Mouse (Mus musculus) gastrocnemius, postnatal 36 days (tissue): Measurements from ENCODE around the gene Alkbh4. TPM values are rescaled to one million over a fixed set of nuclear protein-coding genes. Genes with fewer than 3 reads are reported as not detected.
"Not testable (repeated sequence)": the region's sequence is repeated elsewhere in the genome, so short reads cannot be mapped to it uniquely, and the experiment has no call there.

Experiments used
- DNase-seq, 2 experiments: peaks; one replicate each; pipeline ENCODE4 v3.0.0; 2022
- intact Hi-C: fragments of 180-260 bp; cut with DNase I; formaldehyde crosslinking; loops from one replicate; pipeline ENCODE4 v1.15.1; 2025
- total RNA-seq, 2 experiments: library from RNA; stranded (reverse); gene quantifications; 2 replicates each; pipeline ENCODE4 v1.2.3; 2021

The Alkbh4 gene
- total RNA-seq, 2 experiments from 2014 or later = 3.8 to 4.1 TPM

- intact Hi-C loops = no loop called here
Observed at GRCm38 (mm10) chr5:136140057-136140482, 4.1 kb downstream of the Alkbh4 start.

GRCm38 (mm10) chr5:136142746-136143145, 6.8 kb downstream of the Alkbh4 start:
- DNase-seq = no peak
- intact Hi-C loops = no loop called here

More at GRCm38 (mm10) chr5:136140057-136140482, 4.1 kb downstream of the Alkbh4 start:
- DNase-seq = no peak

- intact Hi-C loops = no loop called here
- DNase-seq = no peak
Observed at GRCm38 (mm10) chr5:136143161-136143755, 7.3 kb downstream of the Alkbh4 start.

GRCm38 (mm10) chr5:136144606-136145430, 8.9 kb downstream of the Alkbh4 start:
- intact Hi-C loops = no loop called here
- DNase-seq = no peak

GRCm38 (mm10) chr5:136146936-136147335, 11.0 kb downstream of the Alkbh4 start:
- intact Hi-C loops = loop anchor here (2.0 kb wide), 1 partner anchor 18 kb away; no protein-coding TSS in a partner anchor
- DNase-seq = no peak

GRCm38 (mm10) chr5:136147704-136148103, 11.8 kb downstream of the Alkbh4 start:
- DNase-seq = no peak
- intact Hi-C loops = loop anchor here (2.0 kb wide), 1 partner anchor 17 kb away; no protein-coding TSS in a partner anchor

GRCm38 (mm10) chr5:136149134-136149576, 13.2 kb downstream of the Alkbh4 start:
- intact Hi-C loops, DNase-seq: not testable (repeated sequence)

GRCm38 (mm10) chr5:136152365-136152764, 16.4 kb downstream of the Alkbh4 start:
- intact Hi-C loops = no loop called here

GRCm38 (mm10) chr5:136155399-136155798, 19.5 kb downstream of the Alkbh4 start:
- intact Hi-C loops = no loop called here
- DNase-seq = peak in 1 of 2 experiments; percentile 44

More at GRCm38 (mm10) chr5:136152365-136152764, 16.4 kb downstream of the Alkbh4 start:
- no peak for DNase-seq

- DNase-seq = peak; percentile 70
- intact Hi-C loops = not testable (repeated sequence)
Observed at GRCm38 (mm10) chr5:136160084-136160483, 24.1 kb downstream of the Alkbh4 start.

GRCm38 (mm10) chr5:136163807-136164474, 28.0 kb downstream of the Alkbh4 start:
- no peak for DNase-seq
- intact Hi-C loops = loop anchor here (2.0 kb wide), 1 partner anchor 17 kb away; no protein-coding TSS in a partner anchor

GRCm38 (mm10) chr5:136165246-136165645, 29.3 kb downstream of the Alkbh4 start:
- intact Hi-C loops = loop anchor here (2.0 kb wide), 1 partner anchor 18 kb away; no protein-coding TSS in a partner anchor
- DNase-seq = no peak

GRCm38 (mm10) chr5:136167296-136167695, 31.4 kb downstream of the Alkbh4 start:
- no peak for DNase-seq
- intact Hi-C loops = no loop called here

- intact Hi-C loops = no loop called here
- no peak for DNase-seq
Observed at GRCm38 (mm10) chr5:136168071-136168470, 32.1 kb downstream of the Alkbh4 start.

- intact Hi-C loops = no loop called here
- no peak for DNase-seq
Observed at GRCm38 (mm10) chr5:136169626-136170511, 33.9 kb downstream of the Alkbh4 start.

- peak; percentile 58 to 62 for DNase-seq
- intact Hi-C loops = no loop called here
Observed at GRCm38 (mm10) chr5:136170512-136171362, 34.8 kb downstream of the Alkbh4 start, which contains the start of gene Orai2. Gene Orai2 (minus strand): TSS chr5:136170713.

GRCm38 (mm10) chr5:136171363-136172341, 35.7 kb downstream of the Alkbh4 start:
- intact Hi-C loops = no loop called here
- DNase-seq = no peak

- no peak for DNase-seq
- intact Hi-C loops = no loop called here
Observed at GRCm38 (mm10) chr5:136172939-136173338, 37.0 kb downstream of the Alkbh4 start.
